Mouse (Mus musculus) hindbrain, postnatal 0 days (tissue): ENCODE results near the gene Lenep. TPM values are rescaled to one million over a fixed set of nuclear protein-coding genes. Genes with fewer than 3 reads are reported as not detected.
A peak's percentile ranks its signal among the peaks of the same experiment; 100 is the strongest.

Experiments used
- ATAC-seq: fragments of 200-750 bp; cut with Nextera tagmentation; 2 replicates; pipeline ENCODE4 v1.8.0; 2017; ENCODE audit warnings: mild to moderate bottlenecking, moderate TSS enrichment, moderate library complexity
- DNase-seq: peaks from one replicate; pipeline ENCODE4 v3.0.0-alpha.2; 2015; ENCODE audit warnings: low spot score
- H3K27ac ChIP-seq: fragments of 300-500 bp; sonication (generic); 2 replicates; pipeline ENCODE4 v1.5.1; 2014; ENCODE audit warnings: mild to moderate bottlenecking
- H3K27me3 ChIP-seq: fragments of 300-500 bp; sonication (generic); 2 replicates; pipeline ENCODE4 v1.6.1; 2014; ENCODE audit warnings: low read length, mixed read lengths; ENCODE audit not compliant: insufficient read depth
- H3K36me3 ChIP-seq: fragments of 300-500 bp; sonication (generic); 2 replicates; pipeline ENCODE4 v1.6.1; 2014; ENCODE audit warnings: low read length, mixed read lengths; ENCODE audit not compliant: insufficient read depth
- H3K4me1 ChIP-seq: fragments of 300-500 bp; sonication (generic); 2 replicates; pipeline ENCODE4 v1.6.1; 2014; ENCODE audit warnings: antibody characterized with exemption, low read length, mixed read lengths; ENCODE audit not compliant: insufficient read depth
- H3K4me2 ChIP-seq: fragments of 300-500 bp; sonication (generic); 2 replicates; pipeline ENCODE4 v1.6.1; 2014; ENCODE audit warnings: low read depth, mild to moderate bottlenecking, low read length, moderate library complexity, mixed read lengths
- H3K4me3 ChIP-seq: fragments of 300-500 bp; sonication (generic); 2 replicates; pipeline ENCODE4 v1.5.1; 2014; ENCODE audit warnings: low read length
- H3K9ac ChIP-seq: fragments of 300-500 bp; sonication (generic); replicated peaks from 2 replicates; pipeline ENCODE4 v1.6.1; 2014; ENCODE audit warnings: mild to moderate bottlenecking, low read length, moderate library complexity, mixed read lengths
- H3K9me3 ChIP-seq: fragments of 300-500 bp; sonication (generic); 2 replicates; pipeline ENCODE4 v1.6.1; 2016; ENCODE audit warnings: low read length, mixed read lengths
- CTCF ChIP-seq: IDR thresholded peaks from 2 replicates; pipeline ENCODE4 v1.5.1; 2016; ENCODE audit warnings: antibody characterized with exemption, control low read depth, low read depth
- WGBS: fragments of 180-500 bp; shearing (Covaris S2); extraction: QIAGEN DNeasy Blood & Tissue Kit; methylation state at CpG from one replicate; pipeline ENCODE4 v1.1.7; 2014; 5-methylcytosine and 5-hydroxymethylcytosine counted together
- polyA plus RNA-seq: library from polyadenylated mRNA; unstranded; fragments of >200 nt; fragmentation: Nextera tagmentation; extraction: Ambion mirVana; gene quantifications from 2 replicates; pipeline ENCODE4 v1.2.1, GENCODE M21; 2015
- total RNA-seq: library from RNA; depleted of rRNA; stranded (reverse); fragments of >200 nt; gene quantifications from 2 replicates; pipeline ENCODE4 v1.2.3, GENCODE M21; 2014

The Lenep gene
- total and polyA plus RNA-seq, 2 experiments from 2014 or later: not detected

GRCm38 (mm10) chr3:89401329-89401728 is 1.3 kb downstream of the Lenep start:
- Histone ChIP-seq H3K36me3 (peaks cover 14% of the 10 kb centered on the region), H3K27me3 (no peaks in the 10 kb centered on the region), H3K27ac (no peak overlapping the region), H3K4me2 (no peak overlapping the region), H3K4me3 (no peak overlapping the region), H3K9ac (no peak overlapping the region), H3K4me1 (peaks cover under 1% of the 10 kb centered on the region; the same call in 1 of the 2 replicates), H3K9me3 (no peaks in the 10 kb centered on the region)
- DNase-seq (no peak), ATAC-seq (no peak)
- WGBS: 93% methylated on average over 7 of the region's 7 CpGs
- no peak for TF ChIP-seq CTCF

GRCm38 (mm10) chr3:89396654-89397005 is 6.0 kb downstream of the Lenep start:
- Histone ChIP-seq H3K4me1 (peaks cover 30% of the 10 kb centered on the region), H3K27me3 (no peaks in the 10 kb centered on the region), H3K36me3 (no peaks in the 10 kb centered on the region), H3K4me2 (peak overlapping the region; percentile 100), H3K27ac (no peak overlapping the region), H3K9ac (peak overlapping the region; percentile 37; the same call in 1 of the 2 replicates), H3K9me3 (no peaks in the 10 kb centered on the region), H3K4me3 (peak overlapping the region; percentile 48)
- under 1% methylated on average over 4 of the region's 4 CpGs for WGBS
- DNase-seq: no peak
- ATAC-seq: no peak
- no peak for TF ChIP-seq CTCF

- no peaks in the 10 kb centered on the region for H3K27me3 ChIP-seq
- H3K4me1 ChIP-seq: peaks cover 35% of the 10 kb centered on the region
- peak overlapping the region; percentile 37; the same call in 1 of the 2 replicates for H3K9ac ChIP-seq
- H3K9me3 ChIP-seq: no peaks in the 10 kb centered on the region
- peak; percentile 82 for DNase-seq
- under 1% methylated on average over 41 of the region's 44 CpGs for WGBS
- no peak for ATAC-seq
- peak; percentile 91 for TF ChIP-seq CTCF
- H3K36me3 ChIP-seq: no peaks in the 10 kb centered on the region
- H3K4me2 ChIP-seq: peak overlapping the region; percentile 100
- no peak overlapping the region for H3K27ac ChIP-seq
- peak overlapping the region; percentile 48 for H3K4me3 ChIP-seq
Measured at GRCm38 (mm10) chr3:89395806-89396653, 6.6 kb downstream of the Lenep start.

GRCm38 (mm10) chr3:89395419-89395805 is 7.2 kb downstream of the Lenep start:
- no peak for TF ChIP-seq CTCF
- DNase-seq (no peak), ATAC-seq (no peak)
- Histone ChIP-seq H3K4me2 (peak overlapping the region; percentile 100), H3K27me3 (no peaks in the 10 kb centered on the region), H3K9me3 (no peaks in the 10 kb centered on the region), H3K27ac (no peak overlapping the region), H3K4me3 (peak overlapping the region; percentile 48), H3K9ac (no peak overlapping the region), H3K36me3 (no peaks in the 10 kb centered on the region), H3K4me1 (peaks cover 41% of the 10 kb centered on the region)
- 2% methylated on average over 10 of the region's 10 CpGs for WGBS

GRCm38 (mm10) chr3:89394894-89395256 is 7.7 kb downstream of the Lenep start:
- peak overlapping the region; percentile 48 for H3K4me3 ChIP-seq
- no peaks in the 10 kb centered on the region for H3K27me3 ChIP-seq
- peaks cover 41% of the 10 kb centered on the region for H3K4me1 ChIP-seq
- DNase-seq (peak; percentile 89), ATAC-seq (peak; percentile 35)
- peak overlapping the region; percentile 77; the same call in 1 of the 2 replicates for H3K27ac ChIP-seq
- 0% methylated on average over 12 of the region's 12 CpGs for WGBS
- H3K4me2 ChIP-seq: peak overlapping the region; percentile 100
- no peak for TF ChIP-seq CTCF
- peak overlapping the region; percentile 47; the same call in 1 of the 2 replicates for H3K9ac ChIP-seq
- H3K9me3 ChIP-seq: no peaks in the 10 kb centered on the region
- no peaks in the 10 kb centered on the region for H3K36me3 ChIP-seq

- Histone ChIP-seq H3K4me3 (peak within 1 kb of the TSS; percentile 48), H3K4me2 (peak within 1 kb of the TSS; percentile 100), H3K36me3 (no peaks in the 10 kb centered on the region), H3K9ac (peak within 1 kb of the TSS; percentile 47), H3K4me1 (peaks cover 41% of the 10 kb centered on the region), H3K9me3 (no peaks in the 10 kb centered on the region), H3K27ac (peak within 1 kb of the TSS; percentile 77; the same call in 1 of the 2 replicates), H3K27me3 (no peaks in the 10 kb centered on the region)
- peak; percentile 42 for TF ChIP-seq CTCF
- peak; percentile 70 for DNase-seq
- ATAC-seq: peak; percentile 46
- WGBS: 0% methylated on average over 40 of the region's 42 CpGs
Measured at GRCm38 (mm10) chr3:89394006-89394893, 8.3 kb downstream of the Lenep start, which contains the start of gene Zbtb7b. Zbtb7b (minus strand) TSS chr3:89394776.
